Mouse (Mus musculus): ENCODE results near the gene Abca12.

Gene Abca12

GRCm38 (mm10) chr1:71338548-71339340 is 76.0 kb downstream of the Abca12 start:
- no peak for DNase-seq (ENCODE audit: low spot score in 2 of 2)

- DNase-seq (ENCODE audit: low spot score in 2 of 2): no peak
Observed at GRCm38 (mm10) chr1:71330349-71330748, 84.4 kb downstream of the Abca12 start.

DNA sequence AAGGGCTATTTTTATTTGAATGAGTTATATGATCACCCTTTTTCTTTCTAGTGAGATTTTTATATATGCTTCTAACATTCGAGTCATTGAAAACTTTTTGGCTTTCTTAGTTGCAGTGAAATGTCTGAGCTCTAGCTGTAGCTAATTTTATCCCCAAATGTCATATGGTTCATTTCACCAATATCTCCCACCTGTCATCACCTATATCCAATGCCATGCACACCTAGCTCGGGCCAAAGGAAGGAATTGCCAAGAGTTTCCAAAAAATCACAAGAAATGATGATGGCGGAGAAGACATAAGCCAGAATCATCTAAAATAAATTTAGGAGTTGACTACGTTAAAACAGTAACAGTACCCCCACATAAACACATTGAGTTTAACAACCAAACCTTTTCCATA is 102.5 kb downstream of the Abca12 start:
- DNase-seq (ENCODE audit: low spot score in 2 of 2): no peak

GRCm38 (mm10) chr1:71310614-71311013 is 104.1 kb downstream of the Abca12 start:
- DNase-seq (ENCODE audit: low spot score in 2 of 2): no peak

GRCm38 (mm10) chr1:71307362-71307761 is 107.3 kb downstream of the Abca12 start:
- no peak for DNase-seq (ENCODE audit: low spot score in 2 of 2)

- DNase-seq (ENCODE audit: low spot score in 2 of 2): no peak
Observed at GRCm38 (mm10) chr1:71306196-71306595, 108.5 kb downstream of the Abca12 start.

DNA sequence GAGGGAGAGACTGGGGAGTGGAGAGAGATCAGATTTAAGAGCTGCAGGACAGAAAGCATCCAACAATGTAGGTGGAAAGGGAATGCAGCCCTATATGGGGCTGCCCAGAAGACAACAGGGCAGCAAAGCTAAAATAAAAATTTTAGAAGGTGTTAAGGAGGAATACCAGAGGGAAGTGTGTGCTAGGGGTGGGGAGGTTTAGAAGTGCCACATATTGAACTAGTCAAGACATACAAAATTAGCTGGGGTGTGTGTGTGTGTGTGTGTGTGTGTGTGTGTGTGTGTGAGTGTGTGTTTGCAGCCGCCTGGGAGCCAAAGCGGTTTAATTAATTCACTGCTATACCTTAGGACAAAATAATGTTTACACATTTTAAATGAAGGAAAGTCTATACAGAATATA is 110.1 kb downstream of the Abca12 start:
- DNase-seq (ENCODE audit: low spot score in 2 of 2): no peak

DNA sequence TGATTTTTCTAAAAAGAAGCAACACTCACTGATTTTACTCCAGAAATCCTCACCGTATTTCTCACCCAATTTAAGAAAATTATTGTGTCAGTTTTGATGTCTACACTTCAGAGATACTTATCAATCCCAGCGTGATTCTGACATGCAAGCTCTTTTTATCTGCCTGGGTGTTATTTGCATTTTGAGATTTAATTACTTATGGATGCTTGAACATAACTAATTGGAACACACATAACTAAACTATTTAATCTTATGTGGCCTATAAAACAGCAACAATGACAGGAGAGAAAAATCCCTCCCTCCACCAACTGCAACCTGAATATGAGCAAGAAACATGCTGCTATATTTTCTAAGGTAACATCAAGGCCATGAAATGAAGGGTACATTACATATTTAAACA is 117.7 kb downstream of the Abca12 start:
- no peak for DNase-seq (ENCODE audit: low spot score in 2 of 2)

DNA sequence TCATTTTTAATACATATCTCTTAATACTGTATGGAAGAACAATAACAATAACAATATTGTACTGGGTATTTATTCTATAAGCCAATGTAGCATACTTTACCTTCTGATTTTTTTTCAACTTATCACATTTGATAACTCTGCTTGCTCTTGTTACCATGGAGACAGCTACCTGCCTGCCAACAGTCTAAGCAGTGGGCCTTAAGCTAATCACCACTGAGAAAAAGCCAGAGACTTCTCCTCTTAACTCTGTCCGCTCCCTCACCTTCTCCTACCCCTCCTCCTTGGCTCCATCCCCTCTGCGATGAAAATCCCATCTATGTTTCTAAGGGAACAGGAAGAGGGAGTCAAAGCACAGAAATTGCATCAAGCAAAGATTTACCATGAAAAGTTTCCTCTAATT is 118.1 kb downstream of the Abca12 start:
- DNase-seq (ENCODE audit: low spot score in 2 of 2): no peak

DNA sequence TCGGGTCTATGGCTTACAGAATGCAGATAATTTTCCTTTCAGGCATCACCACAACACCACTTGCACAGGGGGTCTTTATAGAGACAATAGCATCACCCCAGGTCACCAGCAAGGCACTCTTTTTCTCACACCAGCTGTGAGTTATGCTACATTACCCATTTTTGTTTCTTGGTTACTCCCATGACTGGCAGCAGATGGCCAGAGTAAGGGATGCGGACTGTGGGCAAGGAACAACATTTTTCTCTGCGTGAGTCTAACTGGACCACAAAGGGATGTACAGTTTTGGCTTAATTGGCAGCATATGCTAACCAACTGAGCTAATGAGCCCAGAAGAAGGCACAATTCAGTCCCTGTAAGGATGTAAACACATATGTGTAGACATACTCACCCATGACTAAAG is 122.8 kb downstream of the Abca12 start:
- DNase-seq (ENCODE audit: low spot score in 2 of 2): no peak

DNA sequence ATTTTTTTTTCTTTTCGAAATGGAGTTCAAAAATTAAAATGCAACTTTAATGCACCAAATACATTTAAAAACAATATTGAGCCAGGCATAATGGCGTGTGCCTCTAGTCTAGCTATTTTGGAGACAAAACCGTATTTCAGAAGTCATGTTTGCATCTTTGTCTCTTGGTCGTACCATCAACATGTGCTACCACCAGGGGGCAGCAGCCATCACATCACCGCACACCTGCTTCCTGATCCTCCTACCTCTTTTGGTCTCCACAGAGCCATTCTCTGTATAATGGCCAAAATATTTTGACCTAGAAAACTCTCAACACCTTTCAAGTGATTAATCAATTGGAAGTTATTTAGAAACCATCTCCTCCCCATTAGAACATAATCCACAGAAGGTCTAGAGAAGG is 125.2 kb downstream of the Abca12 start:
- peak; percentile 20 to 69 for DNase-seq (ENCODE audit: low spot score in 2 of 2)

DNA sequence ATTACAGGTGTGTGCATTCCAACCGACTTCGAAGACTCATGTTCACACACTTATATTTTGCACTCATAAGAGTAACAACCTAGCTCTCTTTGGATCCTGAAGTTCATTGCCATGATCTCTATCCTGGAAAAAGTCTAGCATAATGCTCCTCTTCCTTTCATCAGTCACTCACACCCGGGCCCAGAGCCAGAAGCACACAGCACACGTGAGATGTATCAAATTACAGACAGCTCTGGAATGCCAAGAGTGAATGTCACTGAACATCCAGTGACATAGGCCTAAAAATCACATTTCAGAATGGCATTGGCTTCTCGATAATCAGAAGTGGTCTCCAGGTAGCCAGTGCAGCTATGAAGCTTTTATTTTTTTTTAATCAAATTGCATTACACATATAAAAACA is 137.8 kb downstream of the Abca12 start:
- DNase-seq (ENCODE audit: low spot score in 2 of 2): no peak

DNA sequence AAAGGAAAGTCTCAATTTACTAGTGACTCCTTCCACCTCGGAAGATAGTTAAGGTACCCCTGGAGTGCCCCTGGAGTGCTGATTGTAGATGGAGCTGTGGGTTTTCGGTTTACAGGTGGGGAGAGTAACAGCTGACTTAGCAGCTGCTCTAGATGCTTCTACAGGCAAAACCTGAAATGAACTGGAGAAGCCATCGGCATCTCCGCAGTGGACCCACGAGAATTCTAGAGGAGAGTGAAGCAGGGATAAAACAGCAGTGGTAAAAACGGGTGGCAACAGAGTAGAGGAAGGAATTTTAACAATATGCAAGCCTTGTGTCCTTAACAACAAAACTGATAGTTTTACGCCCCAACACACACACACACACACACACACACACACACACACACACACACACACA is 142.2 kb downstream of the Abca12 start:
- no peak for DNase-seq (ENCODE audit: low spot score in 2 of 2)

DNA sequence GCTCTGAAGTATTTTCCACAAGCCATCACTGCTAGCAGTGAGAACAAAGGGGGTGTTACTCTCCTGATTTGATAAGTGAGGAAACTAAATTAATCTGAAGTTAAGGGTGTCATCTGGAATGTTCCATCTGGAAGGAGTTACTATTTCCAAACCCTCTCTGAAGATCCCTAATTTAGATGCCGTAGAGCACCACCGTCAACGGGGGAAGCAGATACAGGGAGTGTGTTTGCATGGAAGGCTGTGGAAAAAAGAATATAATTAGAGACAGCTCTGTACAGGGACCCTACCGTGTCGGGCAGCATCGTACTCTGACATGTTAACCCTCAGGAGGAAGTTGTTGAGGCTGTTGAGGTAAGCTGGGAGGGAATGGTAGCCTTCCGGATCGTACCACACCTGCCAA is 142.6 kb downstream of the Abca12 start:
- no peak for DNase-seq (ENCODE audit: low spot score in 2 of 2)

- no peak for DNase-seq (ENCODE audit: low spot score in 2 of 2)
Observed at GRCm38 (mm10) chr1:71270083-71270482, 144.6 kb downstream of the Abca12 start.

GRCm38 (mm10) chr1:71266630-71267029 is 148.1 kb downstream of the Abca12 start:
- DNase-seq (ENCODE audit: low spot score in 2 of 2): no peak

DNA sequence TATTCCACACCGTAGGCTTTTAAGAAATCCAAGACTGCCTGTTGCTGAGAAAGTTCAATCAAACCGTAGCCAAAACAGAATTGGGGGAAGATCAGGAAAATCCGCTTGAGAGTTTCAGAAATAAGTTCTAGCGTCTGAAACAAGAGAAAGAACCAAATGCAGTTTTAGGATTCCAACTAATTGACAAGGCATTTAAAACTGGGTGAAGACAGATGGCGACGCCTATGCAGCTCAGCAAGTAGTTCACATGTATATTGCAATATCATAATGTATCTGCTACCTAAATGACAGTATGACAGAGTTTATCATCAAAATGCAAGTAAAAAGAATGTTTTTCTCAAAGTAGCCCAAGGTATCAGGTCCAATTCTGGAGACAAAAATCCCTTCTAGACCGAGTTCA is 151.2 kb downstream of the Abca12 start:
- no peak for DNase-seq (ENCODE audit: low spot score in 2 of 2)

- no peak for DNase-seq (ENCODE audit: low spot score in 2 of 2)
Observed at GRCm38 (mm10) chr1:71244647-71245046, 170.1 kb downstream of the Abca12 start.

GRCm38 (mm10) chr1:71241396-71241795 is 173.3 kb downstream of the Abca12 start:
- no peak for DNase-seq (ENCODE audit: low spot score in 2 of 2)

GRCm38 (mm10) chr1:71239586-71239985 is 175.1 kb downstream of the Abca12 start:
- DNase-seq (ENCODE audit: low spot score in 2 of 2): no peak

DNA sequence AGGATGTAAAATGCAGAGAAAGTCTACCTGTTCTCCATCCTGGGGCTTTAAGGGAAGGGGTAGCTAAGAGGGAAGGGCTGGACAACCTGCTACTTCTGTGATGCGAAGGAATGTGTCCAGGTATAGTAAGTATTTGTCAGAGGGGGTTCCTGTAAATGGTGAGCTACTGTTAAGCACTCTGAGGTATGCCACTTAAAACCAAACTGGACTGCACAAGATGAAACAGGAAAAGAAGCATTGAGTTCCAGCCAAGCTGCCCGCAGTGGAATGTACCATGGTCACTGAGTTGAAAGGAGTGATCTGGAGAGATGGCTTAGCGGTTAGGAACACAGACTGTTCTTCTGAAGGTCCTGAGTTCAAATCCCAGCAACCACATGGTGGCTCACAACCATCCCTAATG is 179.4 kb downstream of the Abca12 start:
- DNase-seq (ENCODE audit: low spot score in 2 of 2): no peak

- no peak for DNase-seq (ENCODE audit: low spot score in 2 of 2)
Observed at GRCm38 (mm10) chr1:71231211-71231610, 183.5 kb downstream of the Abca12 start.

- no peak for DNase-seq (ENCODE audit: low spot score in 2 of 2)
Observed at GRCm38 (mm10) chr1:71203581-71203980, 211.1 kb downstream of the Abca12 start.

DNA sequence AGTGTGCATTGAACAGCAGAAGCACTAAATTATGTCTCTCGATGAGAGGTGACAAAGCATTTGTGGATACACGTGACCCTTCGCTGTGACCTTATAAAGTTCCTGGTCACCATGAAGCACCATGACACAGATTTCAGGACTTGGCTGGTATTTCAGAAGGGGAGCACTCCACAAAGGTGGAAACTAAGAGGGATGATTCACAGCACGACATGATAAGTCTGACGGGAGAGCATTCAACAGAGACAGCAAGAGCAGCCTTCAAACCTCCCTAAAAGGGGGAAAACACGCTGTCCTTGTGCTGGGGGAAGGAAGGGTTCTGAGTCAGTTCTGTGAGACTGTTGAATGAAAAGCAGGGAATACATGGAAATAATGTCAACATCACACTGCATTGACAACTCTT is 218.5 kb downstream of the Abca12 start:
- no peak for DNase-seq (ENCODE audit: low spot score in 2 of 2)
